Mouse (Mus musculus) yolk sac, embryonic 10.5 days (tissue): Measurements from ENCODE around the gene Sh3gl3.

Experiments used
- DNase-seq: peaks from one replicate; pipeline ENCODE4 v3.0.0-alpha.2; 2017; ENCODE audit warnings: low spot score

The Sh3gl3 gene

GRCm38 (mm10) chr7:82173540-82173939, at the start of gene Sh3gl3:
Gene Sh3gl3, plus strand, starts transcription at chr7:82173840.
- DNase-seq, result no peak

GRCm38 (mm10) chr7:82138196-82138595, 35.4 kb upstream of the Sh3gl3 start:
- no peak for DNase-seq

GRCm38 (mm10) chr7:82147151-82147550, 26.5 kb upstream of the Sh3gl3 start:
- no peak for DNase-seq

- no peak for DNase-seq
Observed at GRCm38 (mm10) chr7:82164681-82165080, 9.0 kb upstream of the Sh3gl3 start.

- DNase-seq, result peak; percentile 63
Observed at GRCm38 (mm10) chr7:82174571-82175326, 1.1 kb downstream of the Sh3gl3 start.

- no peak for DNase-seq
Observed at GRCm38 (mm10) chr7:82175327-82175721, 1.7 kb downstream of the Sh3gl3 start.

- no peak for DNase-seq
Observed at GRCm38 (mm10) chr7:82176192-82176591, 2.6 kb downstream of the Sh3gl3 start.

- no peak for DNase-seq
Observed at GRCm38 (mm10) chr7:82177336-82177735, 3.7 kb downstream of the Sh3gl3 start.

- DNase-seq, result no peak
Observed at GRCm38 (mm10) chr7:82180919-82181318, 7.3 kb downstream of the Sh3gl3 start.

GRCm38 (mm10) chr7:82182781-82183180, 9.1 kb downstream of the Sh3gl3 start:
- DNase-seq, result no peak

GRCm38 (mm10) chr7:82191604-82192003, 18.0 kb downstream of the Sh3gl3 start:
- DNase-seq, result no peak

GRCm38 (mm10) chr7:82192512-82192911, 18.9 kb downstream of the Sh3gl3 start:
- DNase-seq, result no peak

- no peak for DNase-seq
Observed at GRCm38 (mm10) chr7:82203111-82203510, 29.5 kb downstream of the Sh3gl3 start.

- peak; percentile 30 for DNase-seq
Observed at GRCm38 (mm10) chr7:82204014-82204784, 30.6 kb downstream of the Sh3gl3 start.

GRCm38 (mm10) chr7:82204975-82205374, 31.3 kb downstream of the Sh3gl3 start:
- DNase-seq, result no peak

- no peak for DNase-seq
Observed at GRCm38 (mm10) chr7:82206787-82207186, 33.1 kb downstream of the Sh3gl3 start.

- DNase-seq, result no peak
Observed at GRCm38 (mm10) chr7:82221380-82221933, 47.8 kb downstream of the Sh3gl3 start.

- DNase-seq, result no peak
Observed at GRCm38 (mm10) chr7:82223906-82224846, 50.5 kb downstream of the Sh3gl3 start.

GRCm38 (mm10) chr7:82233201-82233600, 59.6 kb downstream of the Sh3gl3 start:
- DNase-seq, result no peak

GRCm38 (mm10) chr7:82234010-82234897, 60.6 kb downstream of the Sh3gl3 start:
- no peak for DNase-seq

GRCm38 (mm10) chr7:82234898-82235290, 61.3 kb downstream of the Sh3gl3 start:
- no peak for DNase-seq
